Comparison of ENCODE assay signal across 8 mouse cellular contexts in genomic region chr10:67647777-67648727, GRCm38 (mm10).
DNase-seq lines count a peak whose midpoint lies in the region; ATAC-seq and TF ChIP-seq lines count a peak whose summit lies in the region.

No protein-coding gene starts in this region.

- intact Hi-C loops in heart, adult 2 months (cut with DNase I) = no loop called here

- 0 out of 4 replicates have a peak overlapping the region, but pooled peaks of 1 of the 2 experiments have one; percentile 24 for H3K4me3 ChIP-seq in ES-E14 (ENCODE audit: insufficient read depth in 1 of 2, low read depth in 1 of 2, low read length in 2 of 2, poor library complexity in 1 of 2, severe bottlenecking in 1 of 2)
- H3K4me3 ChIP-seq in heart, adult 2 months = no peak overlapping the region
- H3K4me3 ChIP-seq in intestine, postnatal 0 days (ENCODE audit: low read depth, low read length) = no peak overlapping the region; the same call in 1 of the 2 replicates
- H3K4me3 ChIP-seq in stomach, embryonic 14.5 days (ENCODE audit: low read depth, low read length) = peak overlapping the region; percentile 12; the same call in 1 of the 2 replicates
- H3K4me3 ChIP-seq in layer of hippocampus, adult 2 months = no peak overlapping the region

- no peaks in the 10 kb centered on the region for H3K36me3 ChIP-seq in ES-E14 (ENCODE audit: control insufficient read depth, insufficient read depth, low read length, poor library complexity, severe bottlenecking)
- H3K36me3 ChIP-seq in heart, adult 2 months (ENCODE audit: control insufficient read depth, insufficient read depth, low read length) = no peaks in the 10 kb centered on the region; the same call in 1 of the 2 replicates
- H3K36me3 ChIP-seq in intestine, postnatal 0 days (ENCODE audit: control insufficient read depth, insufficient read depth) = no peaks in the 10 kb centered on the region
- H3K36me3 ChIP-seq in stomach, embryonic 14.5 days (ENCODE audit: control insufficient read depth, insufficient read depth, low read length) = no peaks in the 10 kb centered on the region

- 21% methylated on average over 20 of the region's 20 CpGs for WGBS in heart, adult 2 months
- WGBS in intestine, postnatal 0 days = 30% methylated on average over 20 of the region's 20 CpGs
- 23% methylated on average over 20 of the region's 20 CpGs for WGBS in stomach, embryonic 14.5 days

- H3K4me2 ChIP-seq in intestine, postnatal 0 days (replicated peaks; ENCODE audit: low read depth) = peak overlapping the region; percentile 41
- peak overlapping the region; percentile 26 for H3K4me2 ChIP-seq in stomach, embryonic 14.5 days (replicated peaks; ENCODE audit: low read depth, low read length)

- in situ Hi-C loops in ES-E14 (cut with MboI; ENCODE audit: low sequenced_read_pairs in 2 of 2, unreplicated experiment in 2 of 2) = no loop called here

- H3K27ac ChIP-seq in ES-E14 (ENCODE audit: insufficient read depth, low read depth, low read length, poor library complexity, severe bottlenecking) = no peak overlapping the region
- H3K27ac ChIP-seq in heart, adult 2 months = no peak overlapping the region
- H3K27ac ChIP-seq in intestine, postnatal 0 days (ENCODE audit: low read depth, low read length) = no peak overlapping the region
- no peak overlapping the region for H3K27ac ChIP-seq in stomach, embryonic 14.5 days (ENCODE audit: low read length)
- no peak overlapping the region for H3K27ac ChIP-seq in layer of hippocampus, adult 2 months

- no peak for ATAC-seq in intestine, postnatal 0 days
- no peak for ATAC-seq in stomach, embryonic 14.5 days (ENCODE audit: insufficient number of reproducible peaks, insufficient read depth, low FRiP score, low read depth)

- no peaks in the 10 kb centered on the region for H3K79me2 ChIP-seq in heart, adult 2 months (replicated peaks; ENCODE audit: control insufficient read depth, insufficient read depth, low read length)

- no peak for TF ChIP-seq EP300 in heart, adult 2 months (IDR thresholded peaks at IDR 0.05; ENCODE audit: insufficient read depth, low read depth, low read length)

- no peaks in the 10 kb centered on the region for H3K9me3 ChIP-seq in ES-E14 (ENCODE audit: control insufficient read depth, insufficient read depth, low read depth, low read length)
- no peaks in the 10 kb centered on the region for H3K9me3 ChIP-seq in intestine, postnatal 0 days (ENCODE audit: control insufficient read depth)
- no peaks in the 10 kb centered on the region for H3K9me3 ChIP-seq in stomach, embryonic 14.5 days (ENCODE audit: control insufficient read depth, low read depth, low read length)

- H3K27me3 ChIP-seq in heart, adult 2 months (ENCODE audit: control insufficient read depth, insufficient read depth, low read length) = no peaks in the 10 kb centered on the region
- H3K27me3 ChIP-seq in intestine, postnatal 0 days (replicated peaks; ENCODE audit: control insufficient read depth, insufficient read depth, low read length) = no peaks in the 10 kb centered on the region
- H3K27me3 ChIP-seq in stomach, embryonic 14.5 days (ENCODE audit: control insufficient read depth, insufficient read depth, low read length) = no peaks in the 10 kb centered on the region

- peaks cover 2 to 24% of the 10 kb centered on the region in 2 experiments; a peak in 3 of 4 replicates for H3K4me1 ChIP-seq in ES-E14 (ENCODE audit: control insufficient read depth in 2 of 2, insufficient read depth in 2 of 2, low read length in 2 of 2, poor library complexity in 1 of 2)
- peaks cover 3% of the 10 kb centered on the region for H3K4me1 ChIP-seq in heart, adult 2 months (ENCODE audit: control insufficient read depth, insufficient read depth, low read length)
- no peaks in the 10 kb centered on the region for H3K4me1 ChIP-seq in intestine, postnatal 0 days (replicated peaks; ENCODE audit: control insufficient read depth, insufficient read depth, low read length)
- H3K4me1 ChIP-seq in stomach, embryonic 14.5 days (ENCODE audit: control insufficient read depth, insufficient read depth, low read length) = no peaks in the 10 kb centered on the region

- no peak overlapping the region for H3K9ac ChIP-seq in ES-E14 (ENCODE audit: insufficient read depth, low read depth, low read length, poor library complexity, severe bottlenecking)
- 0 out of 2 replicates have a peak overlapping the region, but pooled peaks have one; percentile 11 for H3K9ac ChIP-seq in heart, adult 2 months (ENCODE audit: low read depth, low read length)
- H3K9ac ChIP-seq in intestine, postnatal 0 days (ENCODE audit: low read depth, low read length) = no peak overlapping the region
- H3K9ac ChIP-seq in stomach, embryonic 14.5 days (replicated peaks; ENCODE audit: low read depth, low read length) = no peak overlapping the region

- DNase-seq in ES-E14 (ENCODE audit: low read depth, low spot score) = peak; percentile 60
- peak; percentile 31 for DNase-seq in brain, embryonic 14.5 days (ENCODE audit: low read depth)
- DNase-seq in heart, adult 2 months = peak; percentile 46 to 59
- peak; percentile 44 to 46 for DNase-seq in lung, postnatal 4 days
- DNase-seq in cerebellum, adult 9-10 months = no peak
- DNase-seq in layer of hippocampus, adult 2 months (ENCODE audit: low spot score in 2 of 2) = no peak

- no peak for TF ChIP-seq POLR2A in brain, embryonic 14.5 days (IDR thresholded peaks at IDR 0.05; ENCODE audit: borderline replicate concordance, extremely low read depth, insufficient read depth, insufficient read length, poor library complexity, severe bottlenecking)
- TF ChIP-seq POLR2A in heart, adult 2 months (IDR thresholded peaks at IDR 0.05; ENCODE audit: insufficient read depth, low read depth, low read length) = no peak

- TF ChIP-seq CTCF in brain, embryonic 14.5 days (IDR thresholded peaks at IDR 0.05; ENCODE audit: borderline replicate concordance, extremely low read depth, insufficient read depth, insufficient read length) = no peak
- TF ChIP-seq CTCF in heart, adult 2 months (IDR thresholded peaks at IDR 0.05) = no peak
- no peak for TF ChIP-seq CTCF in intestine, postnatal 0 days (IDR thresholded peaks at IDR 0.05; ENCODE audit: low read depth)
- TF ChIP-seq CTCF in layer of hippocampus, adult 2 months (conservative IDR thresholded peaks at IDR 0.05) = no peak

TF ChIP-seq in ES-E14, 5 proteins besides CTCF, POLR2A, EP300 and RAD21:
- TF ChIP-seq HCFC1 (IDR thresholded peaks at IDR 0.05; ENCODE audit: borderline replicate concordance, insufficient read depth, low read length) (no peak), MAFK (IDR thresholded peaks at IDR 0.05; ENCODE audit: insufficient read depth, low read depth, low read length) (no peak), ZNF384 (IDR thresholded peaks at IDR 0.05; ENCODE audit: low read depth, low read length) (peak; percentile 92), CHD2 (IDR thresholded peaks at IDR 0.05; ENCODE audit: low read depth, low read length) (no peak), ZC3H11A (IDR thresholded peaks at IDR 0.05; ENCODE audit: borderline replicate concordance, low read depth, low read length) (no peak)

Comparison
In these comparisons a context has a peak if more than half of its experiments do, and no peak if none do; other contexts are left out.
1. DNase-seq: peak in ES-E14 (single experiment), brain, embryonic 14.5 days (single experiment), heart, adult 2 months (2 of 2) and lung, postnatal 4 days (2 of 2); none in cerebellum, adult 9-10 months (single experiment) and layer of hippocampus, adult 2 months (0 of 2).